Mouse (Mus musculus) liver, embryonic 11.5 days (tissue): Measurements from ENCODE around the gene Sh3pxd2a. TPM values are rescaled to one million over a fixed set of nuclear protein-coding genes. Genes with fewer than 3 reads are reported as not detected.

Source experiments
- ATAC-seq: fragments of 200-750 bp; cut with Nextera tagmentation; replicated peaks from 2 replicates; pipeline ENCODE4 v1.8.0; 2017; ENCODE audit warnings: moderate number of reproducible peaks, mild to moderate bottlenecking, moderate TSS enrichment, moderate library complexity; ENCODE audit not compliant: low FRiP score
- DNase-seq: peaks from one replicate; pipeline ENCODE4 v3.0.0-alpha.2; 2017; ENCODE audit warnings: low spot score
- H3K27ac ChIP-seq: fragments of 300-500 bp; sonication (generic); 2 replicates; pipeline ENCODE4 v1.5.1; 2014; ENCODE audit warnings: mild to moderate bottlenecking, low read depth, low read length, control low read depth
- H3K27me3 ChIP-seq: fragments of 300-500 bp; sonication (generic); replicated peaks from 2 replicates; pipeline ENCODE4 v1.6.1; 2014; ENCODE audit warnings: low read length, mixed read lengths; ENCODE audit not compliant: control insufficient read depth, insufficient read depth
- H3K36me3 ChIP-seq: fragments of 300-500 bp; sonication (generic); 2 replicates; pipeline ENCODE4 v1.6.1; 2014; ENCODE audit warnings: mild to moderate bottlenecking, low read length, moderate library complexity, mixed read lengths; ENCODE audit not compliant: control insufficient read depth, insufficient read depth
- H3K4me1 ChIP-seq: fragments of 300-500 bp; sonication (generic); replicated peaks from 2 replicates; pipeline ENCODE4 v1.6.1; 2014; ENCODE audit warnings: low read length, mixed read lengths; ENCODE audit not compliant: control insufficient read depth, insufficient read depth
- H3K4me2 ChIP-seq: fragments of 300-500 bp; sonication (generic); 2 replicates; pipeline ENCODE4 v1.6.1; 2014; ENCODE audit warnings: mild to moderate bottlenecking, control low read depth, moderate library complexity
- H3K4me3 ChIP-seq: fragments of 300-500 bp; sonication (generic); 2 replicates; pipeline ENCODE4 v1.5.1; 2014; ENCODE audit warnings: low read depth, low read length, control low read depth
- H3K9ac ChIP-seq: fragments of 300-500 bp; sonication (generic); 2 replicates; pipeline ENCODE4 v1.6.1; 2014; ENCODE audit warnings: low read depth, low read length, control low read depth
- H3K9me3 ChIP-seq: fragments of 300-500 bp; sonication (generic); 2 replicates; pipeline ENCODE4 v1.6.1; 2016; ENCODE audit warnings: low read length, inconsistent platforms, mixed read lengths; ENCODE audit not compliant: control insufficient read depth
- WGBS: fragments of 180-500 bp; shearing (Covaris S2); extraction: QIAGEN DNeasy Blood & Tissue Kit; methylation state at CpG from one replicate; pipeline ENCODE4 v1.1.7; 2014; 5-methylcytosine and 5-hydroxymethylcytosine counted together
- polyA plus RNA-seq: library from polyadenylated mRNA; unstranded; fragments of >200 nt; fragmentation: Nextera tagmentation; extraction: Ambion mirVana; gene quantifications from 2 replicates; pipeline ENCODE4 v1.2.1, GENCODE M21; 2014

Sh3pxd2a gene
- polyA plus RNA-seq, 1 experiment from 2014 or later, result 3.6 TPM

DNA sequence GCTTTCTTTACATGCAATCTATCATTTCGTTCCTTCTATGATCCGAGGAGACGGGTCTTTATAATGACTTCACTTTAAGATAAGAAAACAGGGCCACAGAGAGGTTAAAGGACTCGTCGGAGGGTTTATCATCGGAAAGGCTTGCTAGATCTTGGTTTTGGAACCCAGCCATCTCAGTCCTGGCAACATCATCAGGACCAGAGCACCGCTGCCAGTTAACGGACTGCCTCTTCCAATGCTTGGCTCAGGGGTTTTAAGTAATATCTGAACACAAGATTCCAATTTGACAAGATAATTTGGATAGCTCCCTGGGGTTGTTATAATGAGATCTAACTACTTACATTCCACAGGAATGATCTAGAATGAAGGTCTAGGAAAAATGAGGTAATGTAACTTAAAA is 45.0 kb downstream of the Sh3pxd2a start:
- Histone ChIP-seq H3K4me2 (no peak overlapping the region), H3K27ac (no peak overlapping the region), H3K27me3 (no peaks in the 10 kb centered on the region), H3K36me3 (no peaks in the 10 kb centered on the region), H3K4me1 (peaks cover 17% of the 10 kb centered on the region), H3K9me3 (no peaks in the 10 kb centered on the region), H3K4me3 (no peak overlapping the region), H3K9ac (no peak overlapping the region)
- DNase-seq (no peak), ATAC-seq (no peak)
- WGBS, result 73% methylated on average over 8 of the region's 8 CpGs

DNA sequence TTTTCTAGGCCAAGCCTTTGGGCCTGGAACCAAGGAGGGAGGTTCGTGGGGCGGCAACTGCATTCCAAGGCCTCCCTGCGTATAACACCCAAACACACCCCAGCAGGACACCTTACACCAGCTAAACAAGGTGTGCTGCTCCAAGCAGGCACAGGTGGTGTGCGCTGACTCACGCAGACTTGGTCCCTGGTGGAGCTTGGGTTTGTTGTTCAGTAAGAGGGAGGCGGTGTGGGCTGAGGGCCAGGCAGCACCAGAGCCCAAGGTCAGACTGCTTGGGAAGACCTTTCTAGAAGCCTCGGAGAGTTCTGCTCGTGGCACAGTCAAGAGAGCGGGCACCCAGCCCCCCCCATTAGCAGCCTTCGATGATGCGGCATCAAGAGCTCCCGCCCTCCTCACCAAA is 48.0 kb downstream of the Sh3pxd2a start:
- ATAC-seq (no peak), DNase-seq (no peak)
- peaks cover 7% of the 10 kb centered on the region; the same call in 1 of the 2 replicates for H3K4me1 ChIP-seq
- H3K4me3 ChIP-seq, result no peak overlapping the region
- H3K27me3 ChIP-seq, result no peaks in the 10 kb centered on the region
- no peaks in the 10 kb centered on the region for H3K36me3 ChIP-seq
- H3K4me2 ChIP-seq, result no peak overlapping the region
- no peak overlapping the region for H3K27ac ChIP-seq
- WGBS, result 88% methylated on average over 12 of the region's 12 CpGs
- no peaks in the 10 kb centered on the region for H3K9me3 ChIP-seq
- H3K9ac ChIP-seq, result no peak overlapping the region

DNA sequence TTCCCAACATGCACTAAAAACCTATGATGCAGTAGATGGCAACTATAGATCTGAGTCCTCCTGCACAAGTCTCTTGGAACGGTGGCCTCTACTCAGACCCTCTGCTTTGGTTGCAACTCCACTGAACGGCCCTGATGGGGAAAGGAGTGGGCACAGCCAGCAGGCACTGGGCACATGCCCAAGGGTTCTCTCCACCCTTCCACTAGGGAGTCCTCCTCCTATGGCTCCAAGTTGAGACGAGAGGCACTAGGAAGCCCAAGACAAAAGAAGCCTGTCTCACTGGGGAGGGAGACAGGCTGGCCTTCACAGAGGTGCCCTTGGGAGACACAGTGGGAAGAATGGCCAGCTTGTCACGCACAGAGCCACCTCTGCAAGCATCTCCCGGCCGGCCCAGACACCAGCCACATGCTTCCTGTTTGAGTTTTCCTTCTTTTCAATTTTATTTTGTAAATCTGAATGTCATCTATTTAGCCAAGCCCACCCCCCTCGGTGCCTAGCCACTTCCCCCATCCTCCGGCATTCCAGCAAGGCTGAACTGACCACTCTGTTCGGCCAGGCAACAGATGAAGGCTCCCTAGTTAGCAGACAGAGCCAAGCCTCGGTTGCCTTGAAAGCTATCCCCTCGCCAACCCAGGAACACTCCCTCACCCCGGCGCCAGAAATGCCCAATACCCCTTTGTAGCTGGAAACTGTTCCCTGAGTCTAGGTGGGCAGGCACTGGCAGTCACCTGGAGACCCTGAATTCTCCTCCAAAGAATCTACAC is 49.9 kb downstream of the Sh3pxd2a start:
- no peak overlapping the region for H3K27ac ChIP-seq
- ATAC-seq, result no peak
- no peak for DNase-seq
- no peak overlapping the region for H3K4me2 ChIP-seq
- peaks cover 9% of the 10 kb centered on the region; the same call in 1 of the 2 replicates for H3K4me1 ChIP-seq
- no peaks in the 10 kb centered on the region for H3K36me3 ChIP-seq
- no peaks in the 10 kb centered on the region for H3K9me3 ChIP-seq
- H3K9ac ChIP-seq, result no peak overlapping the region
- no peak overlapping the region for H3K4me3 ChIP-seq
- 82% methylated on average over 13 of the region's 13 CpGs for WGBS
- H3K27me3 ChIP-seq, result no peaks in the 10 kb centered on the region

DNA sequence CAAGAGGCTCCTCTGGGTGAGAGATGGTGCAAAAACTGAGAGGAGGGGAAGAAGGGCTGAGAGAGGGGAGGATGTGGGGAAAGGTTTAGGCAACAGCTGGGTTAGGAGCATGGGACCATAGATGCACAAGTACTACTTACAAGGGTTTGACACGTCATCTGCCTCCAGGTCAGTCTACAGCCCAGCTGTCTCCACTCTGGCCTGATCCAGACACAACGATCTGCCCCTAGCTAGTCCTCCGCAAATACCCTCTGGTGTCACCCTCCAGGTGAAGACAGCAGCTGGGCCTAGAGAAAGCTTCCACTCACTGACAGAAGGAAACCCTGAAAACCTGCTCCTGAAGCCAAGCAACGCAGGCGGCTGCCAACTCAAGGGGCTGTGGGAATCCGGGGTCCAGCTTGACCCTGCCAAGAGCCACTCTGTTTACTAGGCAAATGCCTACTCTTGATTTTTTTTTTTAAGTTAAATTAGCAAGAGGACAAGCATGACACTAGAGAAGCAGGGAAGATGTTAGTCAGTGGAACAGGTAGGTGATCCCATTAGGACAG is 50.7 kb downstream of the Sh3pxd2a start:
- Histone ChIP-seq H3K4me1 (peaks cover 9% of the 10 kb centered on the region; the same call in 1 of the 2 replicates), H3K9ac (no peak overlapping the region), H3K4me3 (no peak overlapping the region), H3K9me3 (no peaks in the 10 kb centered on the region), H3K27ac (no peak overlapping the region), H3K36me3 (no peaks in the 10 kb centered on the region), H3K4me2 (no peak overlapping the region), H3K27me3 (no peaks in the 10 kb centered on the region)
- ATAC-seq (no peak), DNase-seq (no peak)
- 86% methylated on average over 6 of the region's 6 CpGs for WGBS

GRCm38 (mm10) chr19:47412566-47413248 is 51.5 kb downstream of the Sh3pxd2a start:
- ATAC-seq (peak; percentile 60; the same call in 1 of the 2 replicates), DNase-seq (no peak)
- Histone ChIP-seq H3K27ac (no peak overlapping the region), H3K27me3 (no peaks in the 10 kb centered on the region), H3K4me1 (peaks cover 9% of the 10 kb centered on the region; the same call in 1 of the 2 replicates), H3K9ac (no peak overlapping the region), H3K9me3 (no peaks in the 10 kb centered on the region), H3K36me3 (no peaks in the 10 kb centered on the region), H3K4me3 (no peak overlapping the region), H3K4me2 (no peak overlapping the region)
- 66% methylated on average over 11 of the region's 11 CpGs for WGBS

DNA sequence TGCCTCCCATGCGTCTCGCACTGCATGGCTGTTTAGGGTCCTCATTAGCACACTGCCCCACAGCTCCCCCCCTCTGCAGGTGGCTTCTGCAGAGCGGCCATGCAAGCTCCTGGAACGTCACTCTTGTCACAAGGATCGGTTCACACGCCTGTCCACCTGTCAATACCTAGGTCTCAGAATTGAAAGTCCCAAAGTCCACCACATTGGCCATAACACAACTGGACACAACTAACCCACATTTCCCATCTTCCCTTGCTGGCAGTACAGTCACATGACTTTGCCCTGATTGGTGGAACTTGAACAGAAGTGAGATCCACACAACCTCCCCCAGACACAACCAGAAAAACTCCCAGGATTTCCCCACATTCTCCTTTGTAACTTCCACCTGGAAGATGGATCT is 53.9 kb downstream of the Sh3pxd2a start:
- no peak overlapping the region for H3K27ac ChIP-seq
- DNase-seq (no peak), ATAC-seq (no peak)
- H3K9me3 ChIP-seq, result no peaks in the 10 kb centered on the region
- 93% methylated on average over 6 of the region's 6 CpGs for WGBS
- no peak overlapping the region for H3K4me3 ChIP-seq
- no peak overlapping the region for H3K9ac ChIP-seq
- H3K4me2 ChIP-seq, result no peak overlapping the region
- no peaks in the 10 kb centered on the region for H3K27me3 ChIP-seq
- H3K4me1 ChIP-seq, result peaks cover 26% of the 10 kb centered on the region
- H3K36me3 ChIP-seq, result no peaks in the 10 kb centered on the region

DNA sequence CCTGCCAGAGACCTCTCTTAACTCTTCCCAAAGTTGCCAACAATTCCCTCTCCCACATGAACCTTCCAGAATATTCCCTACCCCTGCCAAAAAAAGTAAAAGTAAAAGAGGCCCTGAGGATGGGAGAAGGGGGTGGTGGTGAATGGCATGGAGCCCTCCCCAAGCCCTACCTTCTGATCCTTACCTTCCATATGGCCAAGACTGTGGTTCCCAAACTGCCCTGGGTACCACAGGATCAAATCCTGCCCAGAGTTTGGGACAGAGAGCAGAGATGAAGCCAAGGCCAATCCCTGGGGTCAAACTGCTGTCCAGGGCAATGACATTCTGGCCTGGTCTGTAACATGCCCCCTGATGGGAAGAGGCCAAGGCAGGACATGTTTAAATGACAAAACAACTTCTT is 55.1 kb downstream of the Sh3pxd2a start:
- no peak overlapping the region for H3K27ac ChIP-seq
- H3K36me3 ChIP-seq, result no peaks in the 10 kb centered on the region
- H3K4me2 ChIP-seq, result no peak overlapping the region
- H3K9me3 ChIP-seq, result no peaks in the 10 kb centered on the region
- ATAC-seq (no peak), DNase-seq (no peak)
- no peak overlapping the region for H3K4me3 ChIP-seq
- no peak overlapping the region for H3K9ac ChIP-seq
- peaks cover 26% of the 10 kb centered on the region for H3K4me1 ChIP-seq
- H3K27me3 ChIP-seq, result no peaks in the 10 kb centered on the region

DNA sequence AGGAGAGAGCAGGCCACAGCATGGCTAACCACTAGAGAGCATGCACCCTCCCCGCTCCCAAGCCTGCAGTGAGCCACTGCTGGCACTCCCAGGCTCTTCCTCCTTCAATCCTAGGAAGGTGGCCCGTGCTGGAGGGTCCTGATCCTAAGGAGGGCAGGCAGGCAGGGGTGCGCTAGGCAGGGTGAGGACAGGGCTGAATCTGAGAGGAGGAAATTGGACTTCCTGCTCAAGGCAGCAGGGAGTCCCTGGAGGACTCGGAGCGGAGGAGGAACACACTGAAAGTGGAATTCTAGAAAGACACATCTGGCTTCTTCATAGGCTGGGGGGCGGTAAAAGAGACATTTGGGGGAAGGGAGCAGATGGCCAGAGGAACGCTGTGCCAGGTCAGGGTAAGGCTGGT is 55.5 kb downstream of the Sh3pxd2a start:
- Histone ChIP-seq H3K27ac (no peak overlapping the region), H3K4me3 (no peak overlapping the region), H3K4me1 (peaks cover 31% of the 10 kb centered on the region), H3K9ac (no peak overlapping the region), H3K4me2 (no peak overlapping the region), H3K36me3 (no peaks in the 10 kb centered on the region), H3K27me3 (no peaks in the 10 kb centered on the region), H3K9me3 (no peaks in the 10 kb centered on the region)
- DNase-seq (no peak), ATAC-seq (no peak)
- WGBS, result 63% methylated on average over 7 of the region's 7 CpGs
